Mouse (Mus musculus) adipose tissue, adult 10 weeks (tissue): ENCODE measurements around the gene Zfp865. TPM values are rescaled to one million over a fixed set of nuclear protein-coding genes. Genes with fewer than 3 reads are reported as not detected.

Experiments
- polyA plus RNA-seq: library from polyadenylated mRNA; stranded (reverse); fragments of 350-450 nt; fragmentation: Illumina TruSeq; extraction: RNeasy Lipid Tissue Mini Kit (QIAGEN cat#74804); gene quantifications from one replicate; pipeline ENCODE4 v1.2.3, GENCODE M21; 2014; ENCODE audit warnings: low read depth, low replicate concordance

The Zfp865 gene
- 20.8 TPM for polyA plus RNA-seq

GRCm38 (mm10) chr7:5020000-5020681 lies at the start of gene Zfp865, which contains the start of gene Ccdc106:
TSS of gene Zfp865 (plus strand) at chr7:5020376.
TSS of gene Ccdc106 (plus strand) at chr7:5020553.

GRCm38 (mm10) chr7:4971068-4971467 lies 49.1 kb upstream of the Zfp865 start, which contains the start of gene Sbk3:
TSS of gene Sbk3 (minus strand) at chr7:4971168.

GRCm38 (mm10) chr7:4996003-4996895 lies 23.9 kb upstream of the Zfp865 start, which contains the start of gene Zfp579:
TSS of gene Zfp579 (minus strand) at chr7:4996158.

GRCm38 (mm10) chr7:5014251-5015117 lies 5.7 kb upstream of the Zfp865 start, which contains the start of the genes Zfp524 and Fiz1:
TSS of gene Zfp524 (plus strand) at chr7:5014415.
TSS of gene Fiz1 (minus strand) at chr7:5014697.

GRCm38 (mm10) chr7:5015118-5016001 lies 4.8 kb upstream of the Zfp865 start, which contains the start of gene Gm44973:
TSS of gene Gm44973 (plus strand) at chr7:5015496.

GRCm38 (mm10) chr7:5033818-5034217 lies 13.6 kb downstream of the Zfp865 start, which contains the start of gene 4632433K11Rik:
TSS of gene 4632433K11Rik (plus strand) at chr7:5034118.

GRCm38 (mm10) chr7:5038109-5038732 lies 18.0 kb downstream of the Zfp865 start, which contains the start of gene Zfp784:
TSS of gene Zfp784 (minus strand) at chr7:5038446.

GRCm38 (mm10) chr7:5051193-5052192 lies 31.3 kb downstream of the Zfp865 start, which contains the start of gene Zfp580:
TSS of gene Zfp580 (plus strand) at chr7:5051538.

GRCm38 (mm10) chr7:5061774-5062359 lies 41.7 kb downstream of the Zfp865 start, which contains the start of gene U2af2:
TSS of gene U2af2 (plus strand) at chr7:5062143.

GRCm38 (mm10) chr7:5080010-5080751 lies 60.0 kb downstream of the Zfp865 start, which contains the start of gene Epn1:
TSS of gene Epn1 (plus strand) at chr7:5080235.

Other genes starting within 250 kb of the Zfp865 start
- gene Fam71e2, start 249.1 kb upstream of the Zfp865 start, polyA plus RNA-seq, result 3.3 TPM
- gene Il11, start 237.5 kb upstream of the Zfp865 start, polyA plus RNA-seq, result 0.32 TPM
- 2.2 TPM for gene Tmem190, start 237.4 kb upstream of the Zfp865 start, polyA plus RNA-seq
- 6.7 TPM for gene Tmem238, start 230.7 kb upstream of the Zfp865 start, polyA plus RNA-seq
- 632 TPM for gene Rpl28, start 227.5 kb upstream of the Zfp865 start, polyA plus RNA-seq
- 108 TPM for gene Ube2s, start 207.8 kb upstream of the Zfp865 start, polyA plus RNA-seq
- gene Shisa7, start 175.7 kb upstream of the Zfp865 start, polyA plus RNA-seq, result 1.9 TPM
- 29.3 TPM for gene Isoc2b, start 150.1 kb upstream of the Zfp865 start, polyA plus RNA-seq
- 35.3 TPM for gene Isoc2a, start 143.2 kb upstream of the Zfp865 start, polyA plus RNA-seq
- not detected for gene Gm36210, start 113.9 kb upstream of the Zfp865 start, polyA plus RNA-seq
- gene Zfp628, start 105.2 kb upstream of the Zfp865 start, polyA plus RNA-seq, result 6.5 TPM
- gene Nat14, start 98.3 kb upstream of the Zfp865 start, polyA plus RNA-seq, result 5.1 TPM
- gene Ssc5d, start 94.6 kb upstream of the Zfp865 start, polyA plus RNA-seq, result 12.2 TPM
- 1.8 TPM for gene Sbk2, start 56.0 kb upstream of the Zfp865 start, polyA plus RNA-seq
- 0.24 TPM for gene Sbk3, start 49.2 kb upstream of the Zfp865 start, polyA plus RNA-seq
- 31.4 TPM for gene Zfp579, start 24.2 kb upstream of the Zfp865 start, polyA plus RNA-seq
- gene Zfp524, start 6.0 kb upstream of the Zfp865 start, polyA plus RNA-seq, result 17.1 TPM
- 19.0 TPM for gene Fiz1, start 5.7 kb upstream of the Zfp865 start, polyA plus RNA-seq
- not detected for gene Gm44973, start 4.9 kb upstream of the Zfp865 start, polyA plus RNA-seq
- gene Ccdc106, start 177 bp downstream of the Zfp865 start, polyA plus RNA-seq, result 3.0 TPM
- gene 4632433K11Rik, start 13.7 kb downstream of the Zfp865 start, polyA plus RNA-seq, result not detected
- gene Zfp784, start 18.1 kb downstream of the Zfp865 start, polyA plus RNA-seq, result 6.3 TPM
- gene Zfp580, start 31.2 kb downstream of the Zfp865 start, polyA plus RNA-seq, result 6.7 TPM
- gene U2af2, start 41.8 kb downstream of the Zfp865 start, polyA plus RNA-seq, result 152 TPM
- 106 TPM for gene Epn1, start 59.9 kb downstream of the Zfp865 start, polyA plus RNA-seq
- gene Rfpl4, start 96.6 kb downstream of the Zfp865 start, polyA plus RNA-seq, result not detected
- gene Rasl2-9, start 105.6 kb downstream of the Zfp865 start, polyA plus RNA-seq, result 5.3 TPM
- gene Vmn1r55, start 129.3 kb downstream of the Zfp865 start, polyA plus RNA-seq, result not detected
- gene Vmn1r56, start 176.4 kb downstream of the Zfp865 start, polyA plus RNA-seq, result not detected
- not detected for gene Vmn1r57, start 198.1 kb downstream of the Zfp865 start, polyA plus RNA-seq